Mouse (Mus musculus) MEL (cell line): Measurements from ENCODE around the gene Gm9495.

Experiments used
- CTCF ChIP-seq, 3 experiments: IDR thresholded peaks in 2 of 3; conservative IDR thresholded peaks in 1 of 3; 2 replicates each; pipeline ENCODE4 v1.5.1; 2011 to 2012; ENCODE audit warnings: low read length in 3 of 3, low read depth in 2 of 3, mild to moderate bottlenecking in 2 of 3, improper control_type of control experiment in 1 of 3, inconsistent platforms in 1 of 3, mixed read lengths in 1 of 3, moderate library complexity in 1 of 3; ENCODE audit not compliant: control insufficient read depth in 1 of 3, insufficient read depth in 1 of 3, poor library complexity in 1 of 3, severe bottlenecking in 1 of 3
- NRF1 ChIP-seq: IDR thresholded peaks from 2 replicates; pipeline ENCODE4 v1.6.1; 2014; ENCODE audit warnings: low read depth, mild to moderate bottlenecking, inconsistent platforms, low read length, improper control_type of control experiment, moderate library complexity; ENCODE audit not compliant: poor library complexity, insufficient read depth, severe bottlenecking
- USF2 ChIP-seq, 2 experiments: IDR thresholded peaks; 2 replicates each; pipeline ENCODE4 v1.6.1; 2011 to 2012; ENCODE audit warnings: improper control_type of control experiment in 2 of 2, low read length in 2 of 2, borderline replicate concordance in 1 of 2, inconsistent platforms in 1 of 2, low read depth in 1 of 2, mild to moderate bottlenecking in 1 of 2; ENCODE audit not compliant: insufficient read depth in 1 of 2
- ZKSCAN1 ChIP-seq: IDR thresholded peaks from 2 replicates; pipeline ENCODE4 v1.6.1; 2012; ENCODE audit warnings: low read depth, mild to moderate bottlenecking, inconsistent platforms, low read length, improper control_type of control experiment, moderate library complexity
- ZMIZ1 ChIP-seq: IDR thresholded peaks from 2 replicates; pipeline ENCODE4 v1.6.1; 2012; ENCODE audit warnings: low read depth, mild to moderate bottlenecking, inconsistent platforms, low read length, improper control_type of control experiment, moderate library complexity

GRCm38 (mm10) chr8:69384361-69384760, 69.0 kb downstream of the Gm9495 start:
- TF ChIP-seq NRF1 (no peak), ZKSCAN1 (no peak), CTCF (IDR thresholded peaks at IDR 0.05 in 2 of 3, conservative IDR thresholded peaks at IDR 0.05 in 1 of 3; ENCODE audit: control insufficient read depth in 1 of 3, insufficient read depth in 1 of 3, low read depth in 2 of 3, low read length in 3 of 3, poor library complexity in 1 of 3, severe bottlenecking in 1 of 3) (no peak), ZMIZ1 (no peak), USF2 (IDR thresholded peaks at IDR 0.05; ENCODE audit: borderline replicate concordance in 1 of 2, insufficient read depth in 1 of 2, low read depth in 1 of 2, low read length in 2 of 2) (no peak)
